Mouse (Mus musculus): ENCODE measurements at regions not wholly inside any gene's neighbourhood (a gene's known extent, or its start where the extent isn't known, plus 50 kb on each side); places are given as distances from the start of the nearest gene placed in this dataset.

DNA sequence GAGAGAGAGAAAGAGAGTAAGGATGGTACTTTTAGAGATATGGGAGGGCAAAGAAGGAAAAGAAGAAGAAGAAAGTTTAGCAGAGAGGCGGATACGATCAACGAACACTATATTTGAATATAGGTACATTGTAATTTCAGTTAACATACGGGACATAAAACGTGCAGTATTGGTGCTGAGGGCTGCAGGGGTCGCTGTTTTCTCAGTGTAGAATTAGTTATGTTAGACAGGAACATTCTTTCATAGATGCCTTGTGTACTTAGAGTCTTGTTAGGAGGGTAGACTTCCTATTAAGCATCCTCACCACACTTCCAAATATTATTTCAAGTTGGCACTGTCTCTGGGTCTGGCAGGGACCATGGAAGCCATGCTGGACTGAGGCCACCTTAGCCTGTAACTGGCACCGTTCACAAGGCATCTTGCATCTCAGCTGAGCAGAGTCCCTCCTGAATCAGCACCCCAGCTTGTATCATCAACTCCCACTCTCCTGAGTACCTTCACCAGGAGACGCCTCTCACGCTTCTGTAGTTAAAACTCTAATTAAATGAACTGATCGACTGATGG lies 107.3 kb upstream of the Eef2kmt start:
- Histone ChIP-seq H3K9me3 (replicated peaks; ENCODE audit: control insufficient read depth, low read length, poor library complexity, severe bottlenecking) (no peaks in the 10 kb centered on the region), H3K4me3 (ENCODE audit: low read depth, low read length) (no peak overlapping the region), H3K9ac (ENCODE audit: low read depth, low read length) (no peak overlapping the region), H3K36me3 (ENCODE audit: control insufficient read depth, insufficient read depth, low read length) (no peaks in the 10 kb centered on the region), H3K4me2 (ENCODE audit: low read length) (no peak overlapping the region), H3K27me3 (ENCODE audit: control insufficient read depth, insufficient read depth, low read depth, low read length) (no peaks in the 10 kb centered on the region), H3K4me1 (ENCODE audit: control insufficient read depth, insufficient read depth, low read length) (no peaks in the 10 kb centered on the region), H3K27ac (ENCODE audit: low read length) (no peak overlapping the region)
- no peak for ATAC-seq
- 78% methylated on average over 10 of the region's 10 CpGs for WGBS

DNA sequence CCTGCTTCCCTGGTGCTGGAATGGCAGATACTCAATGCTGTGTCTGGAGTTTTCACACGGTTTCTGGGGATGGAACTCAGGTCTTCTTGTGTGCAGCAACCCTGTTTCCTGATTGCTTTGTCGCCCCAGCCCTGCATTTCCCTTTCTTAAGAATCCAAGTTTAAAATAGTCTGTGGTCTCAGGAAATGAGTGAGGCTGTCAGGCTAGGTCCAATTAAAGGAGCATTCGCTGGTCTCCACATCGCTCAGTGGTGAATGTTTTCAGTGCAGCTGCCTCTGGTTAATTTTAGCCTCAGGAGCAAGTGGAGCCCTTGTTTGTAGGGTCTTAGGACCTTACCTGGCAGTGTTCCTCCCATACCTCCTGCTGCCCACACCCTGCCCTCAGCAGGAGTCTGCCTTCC lies 103.4 kb upstream of the Eef2kmt start:
- Histone ChIP-seq H3K36me3 (ENCODE audit: control insufficient read depth, insufficient read depth, low read length) (no peaks in the 10 kb centered on the region), H3K9me3 (replicated peaks; ENCODE audit: control insufficient read depth, low read length, poor library complexity, severe bottlenecking) (no peaks in the 10 kb centered on the region), H3K4me1 (ENCODE audit: control insufficient read depth, insufficient read depth, low read length) (no peaks in the 10 kb centered on the region), H3K27ac (ENCODE audit: low read length) (no peak overlapping the region), H3K4me2 (ENCODE audit: low read length) (no peak overlapping the region), H3K27me3 (ENCODE audit: control insufficient read depth, insufficient read depth, low read depth, low read length) (no peaks in the 10 kb centered on the region), H3K9ac (ENCODE audit: low read depth, low read length) (no peak overlapping the region), H3K4me3 (ENCODE audit: low read depth, low read length) (no peak overlapping the region)
- 88% methylated on average over 4 of the region's 4 CpGs for WGBS
- ATAC-seq = no peak

DNA sequence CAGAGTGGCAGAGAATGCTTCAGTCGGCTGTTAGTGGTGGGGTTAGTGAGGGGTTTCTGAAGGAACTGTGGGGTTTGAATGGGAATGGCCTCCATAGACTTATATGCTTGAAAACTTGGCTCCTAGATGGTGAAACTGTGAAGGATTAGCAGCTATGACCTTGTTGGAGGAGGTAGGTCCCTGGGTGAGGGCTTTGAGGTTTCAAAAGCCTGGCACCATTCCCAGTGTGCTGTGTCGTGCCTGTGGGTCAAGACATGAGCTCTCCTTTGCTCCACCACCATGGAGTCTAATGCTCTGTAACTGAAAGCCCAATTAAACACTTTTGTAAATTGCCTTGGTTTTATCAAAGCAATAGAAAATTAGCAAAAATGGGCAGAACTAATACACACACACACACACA lies 98.1 kb upstream of the Eef2kmt start:
- Histone ChIP-seq H3K9me3 (replicated peaks; ENCODE audit: control insufficient read depth, low read length, poor library complexity, severe bottlenecking) (no peaks in the 10 kb centered on the region), H3K4me1 (ENCODE audit: control insufficient read depth, insufficient read depth, low read length) (no peaks in the 10 kb centered on the region), H3K27me3 (ENCODE audit: control insufficient read depth, insufficient read depth, low read depth, low read length) (no peaks in the 10 kb centered on the region), H3K4me3 (ENCODE audit: low read depth, low read length) (no peak overlapping the region), H3K36me3 (ENCODE audit: control insufficient read depth, insufficient read depth, low read length) (no peaks in the 10 kb centered on the region), H3K27ac (ENCODE audit: low read length) (no peak overlapping the region), H3K4me2 (ENCODE audit: low read length) (no peak overlapping the region), H3K9ac (ENCODE audit: low read depth, low read length) (no peak overlapping the region)
- no peak for ATAC-seq
- 84% methylated on average over 2 of the region's 2 CpGs for WGBS

DNA sequence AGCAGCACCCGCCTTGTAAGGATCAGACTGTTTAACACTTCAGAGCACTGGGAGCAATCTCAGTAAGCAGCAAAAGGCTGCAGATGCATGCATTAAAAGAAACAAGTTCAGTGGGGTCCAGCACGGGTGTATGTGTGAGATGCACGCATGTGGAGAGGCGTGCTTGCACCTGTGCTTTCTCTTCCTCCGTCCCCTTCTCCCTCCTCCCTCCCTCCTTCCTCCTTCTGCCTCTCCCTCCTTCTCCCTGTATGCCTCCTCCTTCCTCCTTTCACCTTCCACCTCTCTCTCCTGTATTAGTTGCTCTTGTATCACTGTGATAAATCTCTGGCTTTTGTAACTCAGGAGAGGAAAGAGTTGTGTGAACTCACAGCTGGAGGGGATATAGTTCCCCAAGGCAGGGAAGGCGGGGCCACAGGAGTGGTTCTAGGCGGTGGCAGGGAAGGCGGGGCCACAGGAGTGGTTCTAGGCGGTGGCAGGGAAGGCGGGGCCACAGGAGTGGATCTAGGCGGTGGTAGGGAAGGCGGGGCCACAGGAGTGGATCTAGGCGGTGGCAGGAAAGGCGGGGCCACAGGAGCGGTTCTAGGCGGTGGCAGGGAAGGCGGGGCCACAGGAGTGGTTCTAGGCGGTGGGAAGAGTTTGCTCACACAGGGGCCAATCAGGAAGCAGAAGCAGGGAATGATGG lies 96.2 kb upstream of the Eef2kmt start:
- H3K36me3 ChIP-seq (ENCODE audit: control insufficient read depth, insufficient read depth, low read length) = no peaks in the 10 kb centered on the region
- H3K4me3 ChIP-seq (ENCODE audit: low read depth, low read length) = no peak overlapping the region
- H3K4me1 ChIP-seq (ENCODE audit: control insufficient read depth, insufficient read depth, low read length) = no peaks in the 10 kb centered on the region
- peak overlapping the region; percentile 11; the same call in 1 of the 2 replicates for H3K4me2 ChIP-seq (ENCODE audit: low read length)
- WGBS = 6% methylated on average over 18 of the region's 18 CpGs
- H3K27ac ChIP-seq (ENCODE audit: low read length) = no peak overlapping the region
- H3K9me3 ChIP-seq (replicated peaks; ENCODE audit: control insufficient read depth, low read length, poor library complexity, severe bottlenecking) = no peaks in the 10 kb centered on the region
- no peak overlapping the region for H3K9ac ChIP-seq (ENCODE audit: low read depth, low read length)
- no peak for ATAC-seq
- H3K27me3 ChIP-seq (ENCODE audit: control insufficient read depth, insufficient read depth, low read depth, low read length) = no peaks in the 10 kb centered on the region

DNA sequence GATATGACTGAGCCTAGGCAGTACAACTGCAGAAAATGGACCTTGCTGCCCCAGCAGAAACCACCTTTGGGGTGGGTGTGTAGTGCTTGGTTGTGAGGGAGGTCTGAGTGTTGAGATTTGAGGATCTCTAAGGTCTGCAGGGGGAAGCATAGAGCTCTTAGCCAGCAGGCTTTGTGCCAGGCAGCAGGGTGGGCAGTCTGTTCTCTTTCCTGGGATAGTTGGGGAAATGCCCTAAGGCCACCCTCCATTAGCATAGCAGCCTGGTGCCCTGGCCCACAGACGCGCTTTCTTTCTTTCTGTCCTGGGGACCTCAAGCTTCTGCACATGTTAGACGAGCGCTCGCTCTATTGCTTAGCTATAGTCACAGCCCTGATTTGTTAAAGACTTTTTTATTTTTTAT lies 91.4 kb upstream of the Eef2kmt start:
- 92% methylated on average over 5 of the region's 5 CpGs for WGBS

DNA sequence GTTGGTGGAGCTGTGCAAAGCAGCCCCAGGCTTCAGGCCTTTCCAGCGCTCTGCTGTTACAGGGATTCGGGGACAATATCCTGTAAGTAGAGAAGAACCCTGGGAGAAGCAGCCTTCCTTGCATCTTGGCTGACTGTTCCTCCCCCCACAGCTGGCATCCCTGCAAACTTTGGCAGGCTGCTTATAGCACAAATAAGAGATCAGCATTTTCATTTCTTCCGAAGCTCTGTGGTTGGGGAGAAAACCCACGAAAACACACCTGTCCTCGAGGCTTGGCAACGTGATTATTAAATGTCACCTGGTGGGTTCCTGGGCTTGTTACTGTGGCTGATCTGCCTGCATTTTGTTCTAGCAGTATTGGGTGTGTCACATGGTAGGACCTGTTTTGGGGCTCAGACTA lies 86.5 kb upstream of the Eef2kmt start:
- WGBS = 86% methylated on average over 6 of the region's 6 CpGs
- no peak overlapping the region for H3K27ac ChIP-seq (ENCODE audit: low read length)
- no peak for ATAC-seq

More for the DNA sequence above, 91.4 kb upstream of the Eef2kmt start:
- H3K4me2 ChIP-seq (ENCODE audit: low read length) = no peak overlapping the region
- H3K4me1 ChIP-seq (ENCODE audit: control insufficient read depth, insufficient read depth, low read length) = no peaks in the 10 kb centered on the region
- no peaks in the 10 kb centered on the region for H3K27me3 ChIP-seq (ENCODE audit: control insufficient read depth, insufficient read depth, low read depth, low read length)
- H3K4me3 ChIP-seq (ENCODE audit: low read depth, low read length) = no peak overlapping the region
- H3K36me3 ChIP-seq (ENCODE audit: control insufficient read depth, insufficient read depth, low read length) = no peaks in the 10 kb centered on the region
- no peak overlapping the region for H3K9ac ChIP-seq (ENCODE audit: low read depth, low read length)
- H3K9me3 ChIP-seq (replicated peaks; ENCODE audit: control insufficient read depth, low read length, poor library complexity, severe bottlenecking) = no peaks in the 10 kb centered on the region
- H3K27ac ChIP-seq (ENCODE audit: low read length) = no peak overlapping the region
- ATAC-seq = no peak

DNA sequence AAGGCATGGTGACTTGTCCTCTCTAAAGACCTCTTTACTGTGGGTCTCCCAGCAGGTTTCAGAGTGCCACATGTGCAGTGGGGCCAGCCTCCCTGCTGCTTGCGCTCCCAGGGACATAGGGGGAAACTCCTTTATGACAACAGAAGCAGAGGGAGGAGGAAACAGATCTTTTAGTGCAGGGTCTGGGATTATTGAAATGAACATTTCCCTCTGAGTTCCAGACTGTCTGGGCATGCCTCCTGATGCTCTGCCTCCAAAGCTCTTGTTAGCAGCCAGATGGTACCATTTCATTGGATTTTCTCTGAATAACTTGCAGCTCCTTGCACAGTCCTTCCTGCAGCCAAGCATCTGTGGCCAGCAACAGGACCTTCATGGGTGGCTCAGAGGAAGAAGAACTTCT lies 60.5 kb upstream of the Eef2kmt start:
- no peaks in the 10 kb centered on the region for H3K36me3 ChIP-seq (ENCODE audit: control insufficient read depth, insufficient read depth, low read length)
- no peak for ATAC-seq
- no peak overlapping the region for H3K4me3 ChIP-seq (ENCODE audit: low read depth, low read length)
- H3K9me3 ChIP-seq (replicated peaks; ENCODE audit: control insufficient read depth, low read length, poor library complexity, severe bottlenecking) = no peaks in the 10 kb centered on the region
- H3K9ac ChIP-seq (ENCODE audit: low read depth, low read length) = no peak overlapping the region
- H3K4me1 ChIP-seq (ENCODE audit: control insufficient read depth, insufficient read depth, low read length) = no peaks in the 10 kb centered on the region
- no peaks in the 10 kb centered on the region for H3K27me3 ChIP-seq (ENCODE audit: control insufficient read depth, insufficient read depth, low read depth, low read length)
- H3K4me2 ChIP-seq (ENCODE audit: low read length) = no peak overlapping the region
- no peak overlapping the region for H3K27ac ChIP-seq (ENCODE audit: low read length)
- WGBS = 82% methylated on average over 1 of the region's 1 CpGs

More for the DNA sequence above, 86.5 kb upstream of the Eef2kmt start:
- no peaks in the 10 kb centered on the region for H3K36me3 ChIP-seq (ENCODE audit: control insufficient read depth, insufficient read depth, low read length)
- no peak overlapping the region for H3K9ac ChIP-seq (ENCODE audit: low read depth, low read length)
- no peak overlapping the region for H3K4me3 ChIP-seq (ENCODE audit: low read depth, low read length)
- H3K9me3 ChIP-seq (replicated peaks; ENCODE audit: control insufficient read depth, low read length, poor library complexity, severe bottlenecking) = no peaks in the 10 kb centered on the region
- no peak overlapping the region for H3K4me2 ChIP-seq (ENCODE audit: low read length)
- no peaks in the 10 kb centered on the region for H3K4me1 ChIP-seq (ENCODE audit: control insufficient read depth, insufficient read depth, low read length)
- H3K27me3 ChIP-seq (ENCODE audit: control insufficient read depth, insufficient read depth, low read depth, low read length) = no peaks in the 10 kb centered on the region

DNA sequence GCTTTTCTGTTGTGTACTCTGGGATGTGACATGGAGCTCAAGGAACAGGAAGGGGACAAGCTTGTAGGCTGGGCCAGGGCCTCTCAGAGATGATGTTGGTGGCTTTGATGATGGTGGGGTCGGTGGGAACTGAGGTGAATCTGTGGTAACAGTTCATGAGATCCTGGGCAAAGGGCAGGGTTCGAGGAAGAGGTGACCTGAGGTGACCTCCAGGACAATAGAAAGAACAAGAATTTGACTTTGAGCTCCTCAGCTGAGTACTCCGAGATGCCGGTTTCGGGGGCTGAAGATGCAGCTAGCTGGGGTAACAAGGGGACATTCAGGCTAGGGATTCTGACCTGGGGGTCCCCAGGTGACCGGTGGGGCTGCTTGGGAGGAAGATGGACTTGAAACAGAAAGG lies 57.5 kb upstream of the Eef2kmt start:
- Histone ChIP-seq H3K27ac (ENCODE audit: low read length) (no peak overlapping the region), H3K4me3 (ENCODE audit: low read depth, low read length) (no peak overlapping the region), H3K9me3 (replicated peaks; ENCODE audit: control insufficient read depth, low read length, poor library complexity, severe bottlenecking) (no peaks in the 10 kb centered on the region), H3K27me3 (ENCODE audit: control insufficient read depth, insufficient read depth, low read depth, low read length) (no peaks in the 10 kb centered on the region; the same call in 1 of the 2 replicates), H3K9ac (ENCODE audit: low read depth, low read length) (no peak overlapping the region), H3K36me3 (ENCODE audit: control insufficient read depth, insufficient read depth, low read length) (no peaks in the 10 kb centered on the region), H3K4me2 (ENCODE audit: low read length) (no peak overlapping the region), H3K4me1 (ENCODE audit: control insufficient read depth, insufficient read depth, low read length) (no peaks in the 10 kb centered on the region)
- 67% methylated on average over 6 of the region's 6 CpGs for WGBS
- ATAC-seq = no peak

DNA sequence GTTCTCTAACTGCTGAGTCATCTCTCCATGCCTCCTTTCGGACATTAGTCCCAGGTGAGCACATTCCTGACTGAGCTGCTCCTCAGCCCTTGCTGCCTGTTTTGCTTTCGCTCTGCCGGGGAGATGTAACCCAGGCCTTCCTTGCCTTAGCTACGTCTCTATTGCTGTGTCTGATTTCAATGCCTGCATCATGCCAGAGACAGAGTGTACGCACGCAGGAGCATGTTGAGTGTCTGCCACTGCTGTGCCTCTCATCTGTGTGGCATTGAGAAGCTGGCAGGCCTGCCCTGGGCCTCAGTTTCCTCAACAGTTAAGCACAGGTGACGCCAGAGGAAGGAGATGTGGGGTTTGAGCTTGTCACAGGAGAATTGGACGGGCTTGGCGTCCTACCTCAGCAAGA lies 55.7 kb upstream of the Eef2kmt start:
- WGBS = 84% methylated on average over 9 of the region's 9 CpGs
- Histone ChIP-seq H3K4me2 (ENCODE audit: low read length) (no peak overlapping the region), H3K27ac (ENCODE audit: low read length) (no peak overlapping the region), H3K9ac (ENCODE audit: low read depth, low read length) (no peak overlapping the region), H3K4me1 (ENCODE audit: control insufficient read depth, insufficient read depth, low read length) (peaks cover 4% of the 10 kb centered on the region; the same call in 1 of the 2 replicates), H3K4me3 (ENCODE audit: low read depth, low read length) (no peak overlapping the region), H3K36me3 (ENCODE audit: control insufficient read depth, insufficient read depth, low read length) (no peaks in the 10 kb centered on the region), H3K9me3 (replicated peaks; ENCODE audit: control insufficient read depth, low read length, poor library complexity, severe bottlenecking) (no peaks in the 10 kb centered on the region), H3K27me3 (ENCODE audit: control insufficient read depth, insufficient read depth, low read depth, low read length) (no peaks in the 10 kb centered on the region; the same call in 1 of the 2 replicates)
- ATAC-seq = no peak
